Mouse (Mus musculus): Measurements from ENCODE around the gene Tfdp2.

Tfdp2 gene

DNA sequence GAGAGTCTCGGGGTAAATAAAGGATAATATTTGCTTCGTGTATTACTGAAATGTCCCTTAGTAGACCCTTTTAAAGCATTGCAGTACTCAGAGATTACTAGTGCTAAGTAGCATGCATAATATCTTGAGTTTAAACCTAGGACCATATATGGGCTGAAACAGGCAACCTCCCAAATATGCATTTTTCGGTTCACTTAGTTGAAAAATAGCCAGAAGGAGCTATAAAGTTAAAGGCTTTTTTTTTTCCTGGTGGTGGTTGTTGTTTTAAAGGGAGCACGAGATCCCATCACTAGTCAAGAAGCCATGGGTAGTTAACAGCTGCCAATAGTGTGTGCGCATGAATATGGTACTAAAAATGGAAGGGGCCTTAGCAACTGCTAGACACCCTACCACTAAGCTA lies 175.0 kb downstream of the Tfdp2 start:
- CTCF ChIA-PET: interaction anchor here (0.7 kb wide), 1 partner anchor 124 kb away, joined by 4 read pairs; no protein-coding TSS in a partner anchor
